Mouse (Mus musculus): Measurements from ENCODE around the gene Mcub. TPM values are rescaled to one million over a fixed set of nuclear protein-coding genes. Genes with fewer than 3 reads are reported as not detected.

The Mcub gene
- total RNA-seq (2021) = 1 to 10 TPM; 1.2 to 2.9 TPM

DNA sequence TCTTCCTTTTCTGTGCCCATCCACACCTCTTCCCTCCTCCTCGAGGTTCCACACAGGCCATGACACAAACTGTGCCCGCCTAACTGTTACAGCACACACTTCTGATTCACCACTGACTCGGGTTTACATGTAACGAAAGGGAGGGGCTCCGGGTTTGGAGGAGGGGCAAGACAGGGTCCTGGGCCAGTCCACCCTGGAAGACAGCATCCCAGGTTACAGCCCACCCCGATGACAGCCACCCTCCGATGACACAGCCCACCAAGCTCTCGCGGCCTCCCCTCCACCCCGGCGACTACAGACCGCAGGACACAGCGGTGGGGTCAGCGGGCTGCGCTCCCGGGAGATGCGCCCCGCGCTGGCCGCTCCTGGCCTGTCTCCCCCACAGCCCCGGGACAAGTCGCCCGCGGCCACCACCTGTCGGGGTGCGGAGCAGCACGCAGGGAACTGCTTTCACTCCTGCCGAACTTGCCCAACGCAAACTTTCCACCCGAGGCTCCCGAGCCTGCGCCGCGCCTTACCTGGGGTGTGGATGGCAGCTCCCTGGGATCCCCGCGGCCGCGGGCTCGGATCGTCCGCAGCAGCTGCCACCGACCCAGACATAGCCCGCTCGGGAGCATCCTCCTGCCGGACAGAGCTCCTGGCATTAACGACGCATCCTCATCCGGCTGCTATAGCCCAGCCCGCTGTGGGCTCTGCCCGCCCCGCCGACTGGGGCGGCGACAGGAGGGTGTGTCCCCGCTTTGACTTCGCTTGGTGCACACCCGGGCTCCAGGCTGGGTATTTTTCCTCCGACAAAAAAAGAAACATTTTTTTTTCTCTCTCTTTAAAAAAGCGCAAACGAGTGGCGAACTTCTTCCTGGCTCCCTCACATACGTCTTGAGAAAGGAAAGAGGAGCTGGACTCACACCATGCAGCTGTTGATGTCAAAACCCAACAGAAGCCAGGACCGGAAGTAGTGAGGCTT, at the start of gene Mcub:
Gene Mcub, minus strand, starts transcription at position 775 of the 964 bp plus-strand sequence.
- DNase-seq (ENCODE audit: low spot score in 2 of 2) = peak in 1 of 2 experiments; percentile 8
- intact Hi-C loops (cut with DNase I) = no loop called here

- DNase-seq (ENCODE audit: low spot score in 2 of 2) = no peak
- intact Hi-C loops (cut with DNase I) = no loop called here
Measured at GRCm38 (mm10) chr3:130012943-130013342, 42.9 kb upstream of the Mcub start.

DNA sequence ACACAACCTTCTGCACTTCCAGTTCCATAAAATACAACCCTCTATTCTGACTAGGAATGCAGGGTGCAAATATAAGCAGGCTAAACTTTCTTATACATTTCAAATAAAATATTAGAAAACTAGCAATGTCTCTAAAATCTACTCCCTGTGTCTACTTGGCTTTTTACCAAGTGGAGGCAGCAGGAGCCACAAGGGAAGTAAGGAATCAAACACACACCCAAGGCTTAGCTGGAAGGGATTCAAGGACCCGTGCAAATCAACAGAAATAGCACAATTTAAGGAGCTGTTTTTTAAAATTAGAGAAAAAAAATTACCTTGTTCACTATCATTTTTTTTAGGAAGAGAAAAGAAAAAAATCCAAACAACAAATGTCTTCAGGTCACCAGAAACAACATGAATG, 41.2 kb upstream of the Mcub start:
- DNase-seq (ENCODE audit: low spot score in 2 of 2) = no peak
- intact Hi-C loops (cut with DNase I) = no loop called here

DNA sequence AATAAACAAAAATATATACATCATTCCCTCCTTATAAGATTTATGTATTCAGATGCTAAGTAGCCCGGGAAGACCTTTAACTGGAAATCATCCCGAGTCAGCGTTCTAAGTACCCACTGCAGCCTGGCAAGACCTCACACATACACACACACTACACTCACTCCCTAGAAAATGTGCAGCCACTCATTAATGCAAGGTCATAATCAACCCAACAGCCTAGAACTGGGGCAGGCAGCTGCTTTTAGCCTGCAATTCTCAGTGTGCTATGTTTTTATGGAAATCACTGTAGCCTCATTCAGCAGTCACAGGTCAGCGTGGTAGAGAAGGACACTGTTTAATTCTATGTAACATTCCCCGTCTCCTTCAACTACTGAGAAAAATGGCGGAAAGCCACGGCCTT, 36.1 kb upstream of the Mcub start:
- DNase-seq (ENCODE audit: low spot score in 2 of 2) = no peak
- intact Hi-C loops (cut with DNase I) = no loop called here

DNA sequence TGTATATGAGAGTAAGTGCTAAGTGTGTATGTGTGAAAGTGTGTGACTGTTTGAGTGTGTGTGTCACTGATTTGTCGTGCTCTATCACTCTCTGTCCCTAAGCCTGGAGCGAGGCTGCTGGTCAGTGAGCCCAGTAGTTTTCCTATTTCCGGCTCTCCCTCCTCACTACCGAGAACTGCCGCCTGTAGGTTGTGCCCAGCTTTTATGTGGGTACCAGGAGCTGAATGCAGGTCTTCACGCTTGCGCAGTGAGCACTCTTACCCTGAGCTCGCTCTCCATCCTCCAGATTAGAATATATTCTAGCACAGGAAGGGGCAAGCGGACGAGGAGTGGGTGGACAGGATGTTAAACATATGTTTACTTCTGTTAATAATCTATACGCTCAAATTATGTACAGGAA, 30.9 kb upstream of the Mcub start:
- no peak for DNase-seq (ENCODE audit: low spot score in 2 of 2)
- intact Hi-C loops (cut with DNase I) = no loop called here

DNA sequence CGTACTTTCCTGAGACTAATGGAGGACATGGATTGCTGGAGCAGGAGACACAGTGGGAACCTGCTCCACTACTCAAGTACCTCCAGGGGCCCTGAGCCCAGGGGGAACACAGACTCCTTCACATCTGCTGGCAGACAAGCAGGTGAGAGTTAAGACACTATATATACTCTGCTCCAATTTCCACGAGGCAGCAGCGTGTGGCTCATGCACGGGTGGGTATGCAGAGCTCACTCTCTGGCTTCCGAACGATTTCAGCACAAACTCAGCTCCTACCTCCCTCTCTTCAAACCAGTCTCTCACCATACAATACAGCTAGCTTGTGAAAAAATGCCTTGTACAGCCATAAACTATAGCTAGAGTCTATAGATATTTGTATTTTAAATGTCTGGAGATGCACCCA, 28.5 kb upstream of the Mcub start:
- intact Hi-C loops (cut with DNase I) = loop anchor here (5.0 kb wide), 2 partner anchors 64 to 81 kb away; partner anchors contain the start of gene Sec24b
- peak in 1 of 2 experiments; percentile 37 for DNase-seq (ENCODE audit: low spot score in 2 of 2)

DNA sequence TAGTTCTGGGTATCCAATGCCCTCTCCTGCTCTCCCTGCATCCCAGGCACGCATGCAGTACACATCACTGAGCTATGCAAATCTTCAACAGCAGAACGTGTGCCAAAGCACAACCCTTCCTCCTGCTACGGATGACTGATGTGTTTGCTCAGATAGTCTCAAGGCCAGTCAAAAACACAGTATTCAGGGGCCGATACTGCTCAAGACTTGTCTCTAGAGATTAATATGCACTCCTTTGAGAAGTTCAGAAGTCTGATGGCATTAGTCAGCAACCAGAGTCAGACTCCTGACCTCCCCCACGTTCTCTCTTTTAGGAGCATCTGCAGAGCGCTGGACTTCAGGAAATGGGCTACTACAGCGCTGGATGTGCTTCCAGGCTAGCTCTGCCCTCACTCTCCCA, 28.0 kb upstream of the Mcub start:
- DNase-seq (ENCODE audit: low spot score in 2 of 2) = no peak
- intact Hi-C loops (cut with DNase I) = loop anchor here (5.0 kb wide), 2 partner anchors 64 to 81 kb away; partner anchors contain the start of gene Sec24b

GRCm38 (mm10) chr3:129997324-129997723, 27.3 kb upstream of the Mcub start:
- intact Hi-C loops (cut with DNase I) = loop anchor here (5.0 kb wide), 2 partner anchors 65 to 80 kb away; partner anchors contain the start of gene Sec24b
- no peak for DNase-seq (ENCODE audit: low spot score in 2 of 2)

GRCm38 (mm10) chr3:129987297-129987696, 17.3 kb upstream of the Mcub start:
- intact Hi-C loops (cut with DNase I) = no loop called here
- DNase-seq (ENCODE audit: low spot score in 2 of 2) = no peak

DNA sequence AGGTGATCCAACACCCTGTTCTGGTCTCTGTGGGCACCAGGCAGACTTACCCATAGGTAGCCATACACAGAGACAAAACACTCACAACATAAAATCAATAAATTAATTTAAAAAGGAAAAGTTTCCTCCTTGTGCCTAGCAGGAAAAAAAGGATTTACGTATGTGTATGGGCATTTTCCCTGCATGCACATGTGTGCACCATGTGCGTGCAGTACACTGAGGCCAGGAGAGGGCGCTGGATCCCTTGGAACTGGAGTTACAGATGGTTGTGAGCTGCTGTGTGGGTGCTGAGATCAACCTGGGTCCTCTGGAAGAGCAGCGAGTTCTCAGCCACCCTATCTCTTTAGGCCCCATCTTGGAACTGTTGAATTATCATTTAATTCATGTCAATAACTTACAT, 15.3 kb upstream of the Mcub start:
- intact Hi-C loops (cut with DNase I) = no loop called here
- no peak for DNase-seq (ENCODE audit: low spot score in 2 of 2)

- DNase-seq (ENCODE audit: low spot score in 2 of 2) = no peak
- intact Hi-C loops (cut with DNase I) = no loop called here
Measured at GRCm38 (mm10) chr3:129984797-129985196, 14.8 kb upstream of the Mcub start.

DNA sequence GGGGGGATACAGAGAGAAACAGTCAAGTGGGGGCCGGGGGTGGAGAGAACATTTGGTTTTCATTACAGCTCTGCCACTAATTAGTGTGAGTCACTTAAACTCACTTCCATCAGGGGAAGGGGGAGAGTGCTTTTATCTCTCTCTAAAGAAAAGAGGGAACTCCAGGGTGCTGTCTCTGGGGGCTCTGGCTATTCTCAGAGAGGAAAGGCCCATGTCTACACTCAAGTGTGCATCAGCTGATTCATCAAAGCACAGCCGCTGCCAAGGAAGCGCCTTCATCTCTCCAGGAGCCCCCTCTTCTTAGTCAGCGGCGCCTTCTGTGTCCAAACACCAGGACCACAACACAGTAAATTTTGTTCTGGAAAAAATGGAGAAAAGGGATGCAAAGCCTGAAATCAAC, 12.3 kb upstream of the Mcub start:
- no peak for DNase-seq (ENCODE audit: low spot score in 2 of 2)
- intact Hi-C loops (cut with DNase I) = no loop called here

GRCm38 (mm10) chr3:129981756-129982155, 11.8 kb upstream of the Mcub start:
- intact Hi-C loops (cut with DNase I) = no loop called here
- DNase-seq (ENCODE audit: low spot score in 2 of 2) = no peak

GRCm38 (mm10) chr3:129979510-129979909, 9.5 kb upstream of the Mcub start:
- no peak for DNase-seq (ENCODE audit: low spot score in 2 of 2)
- intact Hi-C loops (cut with DNase I) = no loop called here

GRCm38 (mm10) chr3:129978716-129979115, 8.7 kb upstream of the Mcub start:
- no peak for DNase-seq (ENCODE audit: low spot score in 2 of 2)

DNA sequence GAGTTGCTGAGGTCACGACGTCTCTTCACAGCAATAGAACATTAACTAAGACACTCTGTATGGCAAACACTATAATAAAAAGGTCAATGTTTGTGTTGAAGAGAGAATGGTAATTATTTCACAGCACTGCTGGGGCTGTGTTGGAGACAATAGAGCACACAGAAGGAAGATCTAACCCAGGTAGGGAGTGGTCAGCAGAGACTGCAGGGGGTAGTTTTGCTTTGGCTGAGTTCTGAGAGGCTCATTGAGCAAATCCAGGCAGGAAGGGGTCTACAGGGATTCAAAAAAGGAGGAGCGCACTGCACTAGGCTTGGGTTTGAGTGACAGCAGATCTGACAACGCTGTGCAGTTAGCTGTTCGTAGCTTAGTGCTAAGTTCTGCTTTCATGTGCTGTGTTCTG, 6.3 kb upstream of the Mcub start:
- intact Hi-C loops (cut with DNase I) = no loop called here
- no peak for DNase-seq (ENCODE audit: low spot score in 2 of 2)

More at GRCm38 (mm10) chr3:129978716-129979115, 8.7 kb upstream of the Mcub start:
- intact Hi-C loops (cut with DNase I) = no loop called here

DNA sequence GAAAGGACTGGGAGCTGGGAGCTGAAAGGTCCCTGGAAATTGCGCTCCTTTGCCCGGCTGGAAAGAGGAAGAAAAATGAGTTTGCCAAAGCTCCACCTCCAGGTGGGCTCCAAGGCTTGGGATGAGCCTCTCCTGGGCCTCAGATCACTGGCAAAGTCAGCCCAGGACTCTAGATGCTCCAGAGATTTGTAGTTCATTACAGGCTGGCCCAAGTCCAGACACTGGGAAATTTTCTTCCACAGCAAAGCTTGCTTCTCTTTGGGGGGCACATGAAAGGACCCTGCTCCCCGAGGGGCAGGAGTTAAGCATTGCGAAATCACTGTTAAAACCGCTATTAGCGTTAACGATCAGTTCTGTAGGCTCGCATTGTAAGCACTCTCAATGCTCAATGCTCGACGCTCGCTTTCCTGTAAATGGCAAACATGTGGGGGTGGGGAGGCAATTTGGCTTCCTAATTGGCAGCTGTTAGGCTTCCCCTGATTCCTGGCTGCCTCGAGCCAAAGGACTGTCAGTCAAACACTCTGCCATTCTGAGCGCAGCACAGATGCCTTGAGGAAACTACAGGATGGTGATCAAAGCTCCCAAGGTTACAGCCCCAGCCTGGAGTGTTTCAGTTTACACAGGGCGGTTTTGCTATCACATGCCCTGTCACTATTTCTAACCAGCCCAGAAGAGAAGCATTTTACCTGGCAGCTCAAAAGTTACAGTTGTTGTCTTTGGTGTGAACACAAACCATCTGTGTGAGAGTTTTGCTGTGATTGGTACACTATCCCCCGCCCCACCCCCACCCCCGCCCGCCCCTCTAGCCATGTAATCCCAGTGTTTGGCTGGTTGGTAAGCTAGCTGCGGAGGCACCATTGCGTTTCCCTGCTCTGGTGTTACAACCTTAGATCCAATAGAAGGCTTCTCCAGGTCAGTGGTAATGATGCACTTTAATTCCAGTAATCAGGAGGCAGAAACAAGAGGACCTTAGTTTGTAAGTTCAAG, 816 bp upstream of the Mcub start:
- no peak for DNase-seq (ENCODE audit: low spot score in 2 of 2)
- intact Hi-C loops (cut with DNase I) = no loop called here

GRCm38 (mm10) chr3:129969031-129969430, 975 bp downstream of the Mcub start:
- intact Hi-C loops (cut with DNase I) = no loop called here
- DNase-seq (ENCODE audit: low spot score in 2 of 2) = no peak

DNA sequence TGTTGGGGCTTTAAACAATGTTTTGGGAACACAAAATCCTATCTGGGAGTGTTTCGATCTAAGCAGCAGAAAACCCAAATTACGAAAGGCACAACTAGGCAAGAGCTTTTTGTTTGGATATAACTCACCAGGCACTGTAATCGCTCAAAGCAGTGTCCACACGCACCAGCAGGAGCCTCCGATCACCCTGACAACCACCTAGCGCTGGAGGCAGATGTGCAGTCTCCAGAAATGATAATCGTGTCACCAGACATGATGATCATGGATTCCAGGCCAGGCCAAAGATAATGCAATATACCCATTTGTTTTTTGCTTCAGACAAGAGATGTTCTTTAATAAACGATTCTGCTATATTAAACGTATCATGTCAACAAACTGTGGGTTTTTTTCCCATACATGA, 2.1 kb downstream of the Mcub start:
- intact Hi-C loops (cut with DNase I) = no loop called here
- DNase-seq (ENCODE audit: low spot score in 2 of 2) = no peak

- no peak for DNase-seq (ENCODE audit: low spot score in 2 of 2)
- intact Hi-C loops (cut with DNase I) = no loop called here
Measured at GRCm38 (mm10) chr3:129964681-129965080, 5.3 kb downstream of the Mcub start.
